Mouse (Mus musculus): ENCODE data around the gene Ldhb.

DNA sequence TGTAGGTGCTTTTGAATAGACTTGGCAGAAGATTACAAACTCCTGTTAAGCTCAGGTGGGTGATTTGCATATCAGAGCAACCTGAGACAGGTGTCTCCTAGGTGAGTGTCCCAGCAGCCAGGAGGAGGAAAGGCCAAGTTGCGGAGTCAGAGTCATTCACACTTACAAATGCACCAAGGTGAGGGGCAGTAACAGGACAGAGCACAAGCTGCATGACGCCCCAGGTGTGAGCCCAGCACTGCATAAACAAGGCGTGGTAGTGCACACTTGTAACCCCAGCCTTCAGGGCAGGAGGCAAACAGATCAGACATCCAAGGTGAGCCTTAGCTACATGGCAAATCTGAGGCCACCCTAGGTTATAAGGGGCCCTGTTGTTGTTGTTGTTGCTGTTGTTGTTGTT, 5.1 kb upstream of the Ldhb start:
- TF ChIP-seq CTCF (IDR thresholded peaks at IDR 0.05; ENCODE audit: low read depth, low read length) (no peak), POLR2A (IDR thresholded peaks at IDR 0.05; ENCODE audit: borderline replicate concordance, low read depth, low read length) (no peak)

Measured in bone marrow macrophage, adult 2 months (primary cell).